Mouse (Mus musculus) ZHBTc4 (cell line): ENCODE data around the gene Nrxn3.

Experiments used
- DNase-seq: peaks from one replicate; pipeline ENCODE4 v3.0.0-alpha.2; 2011; ENCODE audit warnings: low read depth, low spot score

Gene Nrxn3

DNA sequence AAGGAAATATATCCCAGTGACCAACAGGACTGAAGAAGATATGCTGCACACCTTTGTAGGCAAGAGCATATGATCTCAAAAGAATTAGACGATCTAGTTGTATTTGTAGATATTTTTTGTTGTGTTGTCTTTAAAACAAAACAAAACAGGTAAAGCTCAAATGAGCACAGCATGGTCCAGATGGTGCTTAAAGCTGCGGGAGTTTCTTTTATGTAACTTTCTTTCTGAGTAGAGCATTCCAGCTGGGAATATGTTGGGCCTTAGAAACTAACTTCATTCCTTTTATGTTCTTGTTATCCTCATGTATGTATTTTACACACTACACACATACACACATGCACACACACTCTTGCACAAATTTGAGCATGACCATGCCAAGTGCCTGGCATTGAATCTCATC lies 1545.4 kb downstream of the Nrxn3 start:
- no peak for DNase-seq

DNA sequence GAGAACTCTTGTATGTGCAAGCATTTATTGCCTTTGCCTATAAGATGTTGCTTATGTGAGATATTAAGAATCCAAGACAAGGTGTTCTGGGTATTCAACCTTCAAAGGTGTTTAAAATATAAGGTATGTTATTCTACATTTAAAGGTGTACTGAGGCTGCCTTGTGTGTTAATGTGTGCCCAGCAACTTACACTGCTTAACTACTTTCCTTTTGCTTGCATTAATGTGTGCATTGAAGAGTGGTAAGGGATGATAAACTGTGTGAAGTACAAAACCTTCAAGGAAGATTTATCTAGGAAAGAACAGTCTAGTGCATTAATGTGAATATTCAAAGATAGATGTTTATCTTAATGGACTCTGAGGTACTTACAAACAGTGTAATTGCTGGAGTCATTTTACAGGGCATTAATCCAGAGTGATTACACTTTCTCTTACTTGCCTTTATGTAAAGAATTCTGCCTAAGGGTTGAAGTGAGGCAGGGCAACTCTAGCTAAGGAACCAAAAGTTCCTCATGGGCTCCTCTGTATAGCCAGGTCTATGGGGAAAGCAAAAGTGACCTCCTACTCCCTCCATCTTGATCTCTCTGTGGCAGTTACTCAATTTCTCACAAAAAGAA lies 1548.2 kb downstream of the Nrxn3 start:
- DNase-seq: no peak

DNA sequence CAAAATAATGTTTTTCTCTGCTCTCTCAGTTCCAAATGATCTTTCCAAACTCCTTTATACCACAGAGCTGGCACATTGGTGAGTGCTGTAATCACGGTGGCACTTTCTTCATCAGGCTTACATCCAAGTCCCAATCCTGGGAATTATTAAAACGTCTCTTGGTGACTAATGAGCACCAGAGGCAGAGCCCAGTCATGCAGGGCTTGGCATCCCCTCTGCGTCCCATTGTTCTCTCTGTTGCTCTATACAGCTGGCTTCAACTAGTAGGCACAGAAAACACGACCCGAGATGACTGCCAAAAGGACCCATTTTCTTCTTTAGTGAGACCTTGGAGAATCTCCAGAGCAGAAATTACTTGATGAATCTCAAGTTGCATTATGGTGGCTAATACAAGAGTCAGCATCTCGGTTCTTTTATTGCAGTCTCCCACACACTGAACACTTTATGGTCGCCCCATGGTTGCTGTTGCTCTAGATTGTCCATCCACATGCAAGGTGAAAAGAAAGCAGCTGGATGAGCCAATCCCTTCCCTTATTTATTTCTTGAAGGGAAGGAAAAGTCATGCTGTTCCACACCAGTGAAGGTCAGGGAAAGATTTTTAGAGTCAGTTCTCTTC lies 1552.1 kb downstream of the Nrxn3 start:
- no peak for DNase-seq

DNA sequence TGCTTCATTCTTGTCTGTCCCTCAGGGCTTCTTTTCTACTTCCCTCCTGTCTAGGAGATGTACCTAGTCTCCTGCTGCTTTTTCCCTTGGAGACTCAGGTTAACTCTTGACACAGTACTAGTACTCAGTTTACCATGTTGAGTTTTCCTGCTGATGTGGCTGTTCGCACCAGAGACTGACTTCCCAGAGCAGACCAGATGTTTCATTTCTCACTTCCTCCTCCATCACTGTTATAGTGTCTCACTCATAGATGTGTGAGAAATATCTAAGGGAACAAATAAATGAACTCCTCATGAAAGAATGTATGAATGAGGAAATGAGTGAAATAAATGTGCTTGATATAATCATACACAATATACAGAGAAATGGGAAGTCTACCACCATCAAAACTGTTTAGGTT lies 1558.6 kb downstream of the Nrxn3 start:
- no peak for DNase-seq

DNA sequence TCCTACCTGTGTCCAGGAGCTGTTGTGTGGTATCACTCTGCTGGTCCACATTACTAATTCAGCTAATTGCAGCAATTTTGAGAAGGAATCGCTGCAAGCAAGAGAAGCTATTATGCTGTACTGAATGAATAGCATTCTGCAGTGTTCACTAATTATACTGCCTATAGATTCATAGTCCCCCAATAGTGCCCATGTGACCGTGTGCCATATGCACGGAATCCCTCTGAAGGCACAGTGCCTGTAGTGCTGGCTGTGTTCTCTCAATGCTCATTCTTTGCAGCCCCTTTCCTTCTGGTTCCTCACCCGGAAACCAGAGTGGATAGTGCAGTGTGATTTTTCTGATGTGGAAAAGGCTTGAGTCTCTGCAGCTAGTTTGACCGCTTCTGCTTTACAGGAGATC lies 1560.3 kb downstream of the Nrxn3 start:
- no peak for DNase-seq

DNA sequence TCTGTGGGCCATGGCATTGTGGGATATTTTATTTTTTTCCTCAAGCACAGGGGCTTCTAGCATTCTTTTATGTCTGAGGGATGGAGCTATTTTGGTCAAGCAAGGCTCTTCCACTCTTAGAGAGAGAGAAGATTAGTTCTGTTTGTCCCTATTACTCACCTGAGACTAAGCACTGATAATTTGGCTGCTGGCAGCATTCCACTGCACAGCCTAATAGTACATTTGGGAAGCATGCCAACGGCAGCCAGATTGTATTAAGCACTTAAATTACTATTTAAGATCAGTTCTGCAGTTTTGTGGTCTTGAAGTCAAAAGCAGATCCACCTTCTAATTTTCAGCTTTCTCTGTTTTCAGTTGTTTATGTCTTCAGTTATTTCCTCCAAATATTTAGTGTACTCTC lies 1580.0 kb downstream of the Nrxn3 start:
- no peak for DNase-seq

DNA sequence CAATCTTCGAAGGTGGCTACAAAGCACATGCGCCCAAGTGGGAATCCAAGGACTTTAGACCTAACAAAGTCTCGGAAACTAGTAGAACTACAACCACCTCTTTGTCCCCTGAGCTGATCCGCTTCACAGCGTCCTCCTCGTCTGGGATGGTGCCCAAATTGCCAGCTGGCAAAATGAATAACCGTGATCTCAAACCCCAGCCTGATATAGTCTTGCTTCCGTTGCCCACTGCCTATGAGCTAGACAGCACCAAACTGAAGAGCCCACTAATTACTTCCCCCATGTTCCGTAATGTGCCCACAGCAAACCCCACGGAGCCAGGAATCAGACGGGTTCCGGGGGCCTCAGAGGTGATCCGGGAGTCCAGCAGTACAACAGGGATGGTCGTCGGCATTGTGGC lies 1609.1 kb downstream of the Nrxn3 start:
- no peak for DNase-seq

DNA sequence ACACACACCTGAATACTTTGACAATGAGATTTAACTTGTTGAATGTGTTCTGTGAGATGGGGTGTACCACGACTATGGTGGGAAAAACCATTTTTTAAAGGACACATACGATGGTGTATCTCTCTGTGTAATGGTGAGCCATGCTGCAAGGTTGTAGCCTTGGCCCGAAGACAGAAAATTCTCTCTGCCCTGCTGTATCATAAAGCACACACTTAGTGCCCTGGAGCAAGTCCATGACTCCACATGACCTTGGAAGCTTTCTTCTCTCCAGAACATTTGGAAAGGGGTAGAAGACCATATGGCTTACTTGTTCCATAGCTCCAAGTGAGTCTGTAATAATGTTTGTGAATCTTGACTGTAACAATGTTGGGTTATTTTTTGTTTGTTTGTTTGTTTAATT lies 1609.8 kb downstream of the Nrxn3 start:
- no peak for DNase-seq

DNA sequence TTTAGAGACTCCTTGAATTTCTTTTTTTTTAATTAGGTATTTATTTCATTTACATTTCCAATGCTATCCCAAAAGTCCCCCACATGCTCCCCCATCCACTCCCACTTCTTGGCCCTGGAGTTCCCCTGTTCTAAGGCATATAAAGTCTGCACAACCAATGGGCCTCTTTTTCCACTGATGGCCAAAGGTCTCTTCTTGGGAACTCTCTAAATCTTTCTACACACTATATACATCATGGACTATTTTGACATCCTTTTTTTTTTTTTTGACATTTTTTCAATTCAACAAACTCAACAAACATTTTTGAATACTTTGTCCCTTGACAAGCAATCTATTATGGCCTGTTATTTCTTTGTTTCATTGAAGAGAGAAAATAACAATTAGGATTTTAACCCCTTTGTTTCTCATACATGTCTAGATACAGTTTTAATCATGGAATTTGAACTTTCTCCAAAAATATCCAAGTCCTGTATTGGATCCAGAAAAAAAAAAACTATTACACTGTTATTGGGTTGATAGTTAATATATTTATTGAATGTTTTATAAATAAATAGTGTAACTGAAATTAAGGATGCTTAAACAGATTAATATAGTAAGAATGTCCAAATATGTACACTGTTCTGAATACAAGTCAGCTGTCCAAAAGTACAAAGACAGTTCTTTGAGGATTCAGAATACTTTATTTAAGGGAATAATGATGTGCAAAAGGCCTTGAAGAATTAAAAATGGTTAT lies 1615.0 kb downstream of the Nrxn3 start:
- no peak for DNase-seq

DNA sequence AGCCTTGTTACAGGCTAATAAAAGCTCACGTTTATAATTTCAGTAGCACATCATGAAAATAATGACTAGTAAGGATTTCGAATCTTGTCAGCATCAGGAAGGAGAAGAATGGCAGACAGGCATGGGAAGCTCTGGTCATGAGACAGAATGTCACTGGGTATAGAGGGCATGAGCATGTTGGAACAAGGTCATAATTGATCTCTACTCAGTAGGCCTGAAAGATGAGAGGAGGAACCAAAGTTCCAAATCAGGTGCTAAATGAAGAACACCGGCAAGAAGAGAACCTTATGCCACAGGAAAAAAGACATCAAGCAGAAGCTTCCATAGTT lies 1615.5 kb downstream of the Nrxn3 start:
- no peak for DNase-seq
